Mouse (Mus musculus) 3T3-L1 (cell line): ENCODE measurements around the gene Clstn1.
"Not testable (repeated sequence)": the region's sequence is repeated elsewhere in the genome, so short reads cannot be mapped to it uniquely, and the experiment has no call there.

Experiments used
- DNase-seq: peaks from one replicate; pipeline ENCODE4 v3.0.0-alpha.2; 2015; ENCODE audit warnings: low read depth, low spot score

The Clstn1 gene

GRCm38 (mm10) chr4:149600130-149600529 is 13.9 kb downstream of the Clstn1 start:
- no peak for DNase-seq

- no peak for DNase-seq
Measured at GRCm38 (mm10) chr4:149601484-149601883, 15.2 kb downstream of the Clstn1 start.

GRCm38 (mm10) chr4:149602236-149602635 is 16.0 kb downstream of the Clstn1 start:
- no peak for DNase-seq

- no peak for DNase-seq
Measured at GRCm38 (mm10) chr4:149603860-149604259, 17.6 kb downstream of the Clstn1 start.

- DNase-seq, result no peak
Measured at GRCm38 (mm10) chr4:149604518-149604917, 18.2 kb downstream of the Clstn1 start.

- no peak for DNase-seq
Measured at GRCm38 (mm10) chr4:149606056-149606455, 19.8 kb downstream of the Clstn1 start.

GRCm38 (mm10) chr4:149606766-149607358 is 20.6 kb downstream of the Clstn1 start:
- no peak for DNase-seq

- DNase-seq, result no peak
Measured at GRCm38 (mm10) chr4:149607591-149608308, 21.5 kb downstream of the Clstn1 start.

- DNase-seq, result no peak
Measured at GRCm38 (mm10) chr4:149608309-149608638, 22.0 kb downstream of the Clstn1 start.

GRCm38 (mm10) chr4:149609256-149610025 is 23.2 kb downstream of the Clstn1 start:
- DNase-seq, result no peak

GRCm38 (mm10) chr4:149611376-149612044 is 25.2 kb downstream of the Clstn1 start:
- peak; percentile 74 for DNase-seq

- not testable (repeated sequence) for DNase-seq
Measured at GRCm38 (mm10) chr4:149613497-149613896, 27.2 kb downstream of the Clstn1 start.

- DNase-seq, result no peak
Measured at GRCm38 (mm10) chr4:149614869-149615268, 28.6 kb downstream of the Clstn1 start.

GRCm38 (mm10) chr4:149616999-149617398 is 30.7 kb downstream of the Clstn1 start:
- DNase-seq, result not testable (repeated sequence)

- no peak for DNase-seq
Measured at GRCm38 (mm10) chr4:149619988-149620387, 33.7 kb downstream of the Clstn1 start.

- DNase-seq, result no peak
Measured at GRCm38 (mm10) chr4:149621286-149621685, 35.0 kb downstream of the Clstn1 start.

- DNase-seq, result no peak
Measured at GRCm38 (mm10) chr4:149623711-149624110, 37.4 kb downstream of the Clstn1 start.

- no peak for DNase-seq
Measured at GRCm38 (mm10) chr4:149626809-149627208, 40.5 kb downstream of the Clstn1 start.

- peak; percentile 56 for DNase-seq
Measured at GRCm38 (mm10) chr4:149628372-149628771, 42.1 kb downstream of the Clstn1 start.

GRCm38 (mm10) chr4:149628810-149629209 is 42.5 kb downstream of the Clstn1 start:
- peak; percentile 33 for DNase-seq

- DNase-seq, result peak; percentile 87
Measured at GRCm38 (mm10) chr4:149632670-149633307, 46.5 kb downstream of the Clstn1 start.

- no peak for DNase-seq
Measured at GRCm38 (mm10) chr4:149634157-149634556, 47.9 kb downstream of the Clstn1 start.
